Mouse (Mus musculus) heart, postnatal 0 days (tissue): ENCODE results near the gene Arhgef2.

ENCODE experiments used
- CTCF ChIP-seq: IDR thresholded peaks from 2 replicates; pipeline ENCODE4 v1.5.1; 2016; ENCODE audit warnings: antibody characterized with exemption, control low read depth, low read depth
- EP300 ChIP-seq: IDR thresholded peaks from 2 replicates; pipeline ENCODE4 v1.6.1; 2016; ENCODE audit warnings: antibody characterized with exemption, low read depth

- TF ChIP-seq CTCF (no peak), EP300 (no peak)
Measured at GRCm38 (mm10) chr3:88646426-88646995, 40.7 kb downstream of the Arhgef2 start.
